Mouse (Mus musculus) kidney, adult 2 months (tissue): ENCODE measurements around the gene Ubxn11.

Experiments
- CTCF ChIP-seq: fragments of 200-500 bp; conservative IDR thresholded peaks from 2 replicates; pipeline ENCODE4 v1.5.1; 2011; ENCODE audit warnings: low read depth, mild to moderate bottlenecking, control low read depth, low read length, moderate library complexity, mixed read lengths; ENCODE audit not compliant: insufficient read depth, insufficient read length
- POLR2A ChIP-seq: fragments of 200-500 bp; IDR thresholded peaks from one replicate; pipeline ENCODE4 v1.6.1; 2011; ENCODE audit warnings: low read depth, low read length, control low read depth

DNA sequence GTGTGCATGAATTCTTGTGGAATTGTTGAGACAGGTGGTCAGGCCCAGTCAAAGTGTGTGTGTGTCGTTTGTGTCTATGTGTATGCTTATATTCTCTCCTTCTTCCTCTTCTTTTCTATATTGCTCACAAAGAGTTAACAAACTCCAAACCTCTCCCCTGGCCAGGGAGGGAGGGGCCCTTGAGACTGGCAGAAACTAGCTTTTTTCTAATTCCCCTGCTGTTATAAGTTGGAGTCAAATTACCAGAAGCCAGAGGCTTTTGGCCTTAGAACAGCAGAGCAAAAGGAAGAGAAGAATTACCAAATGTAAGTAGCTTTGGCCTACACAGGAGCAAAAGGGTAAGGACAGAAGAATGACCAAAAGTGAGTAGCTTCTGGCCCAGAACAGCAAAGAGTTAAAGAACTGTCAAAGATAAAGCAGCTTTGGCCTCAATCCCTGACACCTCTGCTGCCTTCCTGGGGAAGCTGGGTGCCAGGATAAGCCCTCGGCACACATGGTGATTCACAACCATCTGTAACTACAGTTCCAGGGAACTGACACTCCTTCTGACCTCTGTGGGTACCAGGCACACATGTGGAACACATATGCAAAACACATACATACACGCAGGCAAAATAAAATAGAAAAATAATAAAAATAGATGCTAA, 34.0 kb downstream of the Ubxn11 start:
- no peak for TF ChIP-seq CTCF
- no peak for TF ChIP-seq POLR2A
